Mouse (Mus musculus) megakaryocyte-erythroid progenitor cell, adult 5 weeks (primary cell): ENCODE measurements around the gene Snx29. TPM values are rescaled to one million over a fixed set of nuclear protein-coding genes. Genes with fewer than 3 reads are reported as not detected.

Experiments used
- polyA plus RNA-seq: library from polyadenylated mRNA; stranded (reverse); fragments of >175 nt; gene quantifications from 2 replicates; pipeline ENCODE4 v1.2.3, GENCODE M21; 2012

Gene Snx29
- polyA plus RNA-seq = 9.7 and 11.2 TPM in 2 replicates

DNA sequence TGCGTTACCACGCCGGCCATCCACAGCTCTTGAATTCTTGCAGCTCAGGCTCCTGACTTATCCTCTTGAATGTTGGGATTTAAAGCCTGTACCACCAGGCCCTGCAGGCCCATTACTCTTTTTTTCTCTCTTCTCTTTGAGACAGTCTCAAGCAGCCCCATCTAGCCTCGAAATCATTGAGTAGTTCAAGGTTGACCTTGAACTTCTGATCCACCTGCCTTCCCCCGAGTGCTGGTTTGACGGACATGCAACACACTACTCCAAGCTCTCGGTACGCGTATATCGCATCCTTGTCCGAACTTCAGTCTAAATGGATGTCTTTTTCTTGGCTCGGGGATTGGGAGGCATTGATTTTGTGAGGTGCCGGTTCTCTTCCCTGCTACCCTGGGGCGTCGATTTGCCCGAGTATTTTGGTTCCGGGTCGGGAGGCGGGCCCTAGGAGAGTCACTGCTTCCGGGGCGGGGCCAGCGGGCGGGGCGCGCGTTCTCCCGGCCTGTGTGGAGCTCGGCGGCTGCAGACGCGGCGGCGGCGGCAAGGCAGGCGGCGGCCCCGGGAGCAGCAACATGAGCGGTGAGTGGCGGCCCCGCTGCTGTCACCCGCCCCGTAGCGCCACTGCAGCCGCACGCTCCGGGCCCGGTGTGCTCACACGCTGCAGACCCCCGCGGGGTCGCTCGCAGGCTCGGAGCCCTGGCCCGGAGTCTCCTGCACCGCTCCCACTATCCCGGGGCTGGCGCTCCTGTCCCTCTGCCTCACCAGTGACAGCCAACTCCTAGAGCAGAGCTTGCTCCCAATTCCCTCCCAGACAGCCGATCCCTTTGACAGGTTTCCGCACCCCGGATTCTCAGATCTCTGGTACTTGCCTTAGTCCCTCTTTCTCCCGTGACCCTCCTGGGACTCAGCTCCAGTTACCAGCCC lies at the start of gene Snx29:
Gene Snx29, plus strand, starts transcription at position 500 of the 915 bp plus-strand sequence.

DNA sequence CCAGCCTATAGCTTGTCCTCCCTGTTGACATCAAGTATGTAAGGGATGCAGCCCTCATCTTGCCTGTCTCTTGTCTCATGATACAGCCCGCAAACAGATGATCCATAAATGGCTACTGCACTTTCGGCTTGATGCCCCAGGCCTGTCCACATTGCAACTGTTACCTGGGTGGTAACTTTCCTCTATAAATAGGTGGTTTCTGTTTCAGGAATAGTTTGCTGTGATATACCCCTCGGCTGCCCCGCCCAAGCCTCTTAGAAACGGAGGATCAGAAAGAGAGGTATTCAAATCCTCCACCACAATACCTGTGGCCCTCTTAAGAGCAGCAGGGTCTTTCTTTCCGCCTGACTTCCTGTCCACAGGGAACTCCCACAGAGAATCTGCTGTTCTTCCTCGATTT lies 9.2 kb upstream of the Snx29 start, which contains the start of gene Tnfrsf17:
Gene Tnfrsf17, plus strand, starts transcription at position 301 of the 400 bp plus-strand sequence.

Other genes with a start within 250 kb of the Snx29 start
- 31.1 and 40.0 TPM in 2 replicates for gene Txndc11, start 188.3 kb upstream of the Snx29 start, polyA plus RNA-seq
- 19.0 and 31.8 TPM in 2 replicates for gene Zc3h7a, start 146.5 kb upstream of the Snx29 start, polyA plus RNA-seq
- gene Rsl1d1, start 119.6 kb upstream of the Snx29 start, polyA plus RNA-seq = 34.4 and 42.0 TPM in 2 replicates
- 189 and 198 TPM in 2 replicates for gene Gspt1, start 68.6 kb upstream of the Snx29 start, polyA plus RNA-seq
- gene Tnfrsf17, start 9.1 kb upstream of the Snx29 start, polyA plus RNA-seq = not detected in 2 replicates